Mouse (Mus musculus): ENCODE data around the gene Creb5.

- TF ChIP-seq ZNF384 (IDR thresholded peaks at IDR 0.05; ENCODE audit: low read depth, low read length) (no peak), HCFC1 (IDR thresholded peaks at IDR 0.05; ENCODE audit: borderline replicate concordance, insufficient read depth, low read length) (no peak), ZC3H11A (IDR thresholded peaks at IDR 0.05; ENCODE audit: borderline replicate concordance, low read depth, low read length) (no peak)
Observed at GRCm38 (mm10) chr6:53738206-53738605, 451.1 kb downstream of the Creb5 start.
